Mouse (Mus musculus) small intestine, adult 2 months (tissue): ENCODE data around the gene Pde9a.

Experiments
- CTCF ChIP-seq: fragments of 200-500 bp; IDR thresholded peaks from 2 replicates; pipeline ENCODE4 v1.5.1; 2012; ENCODE audit warnings: low read depth, mild to moderate bottlenecking, control low read depth, inconsistent platforms, low read length, moderate library complexity, mixed read lengths; ENCODE audit not compliant: insufficient replicate concordance, insufficient read length; ENCODE audit errors: extremely low read depth
- POLR2A ChIP-seq: fragments of 200-500 bp; IDR thresholded peaks from 2 replicates; pipeline ENCODE4 v1.6.1; 2012; ENCODE audit warnings: low read depth, mild to moderate bottlenecking, control low read depth, inconsistent platforms, low read length, moderate library complexity

DNA sequence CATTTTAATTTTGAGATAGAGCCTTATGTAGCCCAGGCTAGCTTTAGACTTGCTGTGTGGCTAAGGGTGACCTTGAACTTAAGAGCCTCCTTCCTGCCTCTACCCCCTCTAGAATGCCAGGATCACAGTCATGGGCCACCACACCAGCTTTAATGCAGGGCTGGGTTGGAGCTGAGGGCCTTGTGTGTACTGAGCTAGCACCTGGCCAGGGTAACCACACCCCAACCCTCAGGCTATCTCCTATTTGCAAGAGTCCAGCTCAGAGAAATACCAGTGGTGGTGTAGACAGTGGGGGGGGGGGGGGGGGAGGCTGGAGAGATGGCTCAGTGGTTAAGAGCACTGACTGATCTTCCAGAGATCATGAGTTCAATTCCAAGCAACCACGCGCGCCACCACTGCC is 139.8 kb downstream of the Pde9a start:
- TF ChIP-seq CTCF (no peak), POLR2A (no peak)
